Mouse (Mus musculus) heart, adult 18-20 months (tissue): ENCODE data around the gene Mfap3. TPM values are rescaled to one million over a fixed set of nuclear protein-coding genes. Genes with fewer than 3 reads are reported as not detected.
"Not testable (repeated sequence)": the region's sequence is repeated elsewhere in the genome, so short reads cannot be mapped to it uniquely, and the experiment has no call there.

Source experiments
- DNase-seq, 2 experiments: peaks; one replicate each; pipeline ENCODE4 v3.0.0; 2021 to 2022; ENCODE audit warnings: mixed read lengths in 1 of 2
- total RNA-seq, 2 experiments: library from RNA; stranded (reverse); gene quantifications; 2 replicates each; pipeline ENCODE4 v1.2.3; 2021

The Mfap3 gene
- total RNA-seq, 2 experiments from 2014 or later: 10.4 to 12.6 TPM

- DNase-seq: no peak
These were observed 10.6 kb downstream of the Mfap3 start for GRCm38 (mm10) chr11:57529111-57529510.

- DNase-seq: peak in 1 of 2 experiments; percentile 18
These were observed 13.0 kb downstream of the Mfap3 start for GRCm38 (mm10) chr11:57531300-57531950.

GRCm38 (mm10) chr11:57532306-57532705, 13.8 kb downstream of the Mfap3 start:
- DNase-seq: no peak

- no peak for DNase-seq
These were observed 17.4 kb downstream of the Mfap3 start for GRCm38 (mm10) chr11:57535912-57536311.

GRCm38 (mm10) chr11:57539841-57540418, 21.5 kb downstream of the Mfap3 start:
- DNase-seq: no peak

GRCm38 (mm10) chr11:57540681-57541080, 22.2 kb downstream of the Mfap3 start:
- DNase-seq: no peak

GRCm38 (mm10) chr11:57548618-57549550, 30.4 kb downstream of the Mfap3 start:
- DNase-seq: peak; percentile 63 to 91

GRCm38 (mm10) chr11:57550230-57550629, 31.8 kb downstream of the Mfap3 start:
- DNase-seq: no peak

- no peak for DNase-seq
These were observed 32.6 kb downstream of the Mfap3 start for GRCm38 (mm10) chr11:57551016-57551415.

GRCm38 (mm10) chr11:57553015-57553780, 34.7 kb downstream of the Mfap3 start:
- no peak for DNase-seq

GRCm38 (mm10) chr11:57557936-57558335, 39.5 kb downstream of the Mfap3 start:
- not testable (repeated sequence) for DNase-seq

GRCm38 (mm10) chr11:57564564-57564963, 46.1 kb downstream of the Mfap3 start:
- DNase-seq: no peak

- no peak for DNase-seq
These were observed 47.9 kb downstream of the Mfap3 start for GRCm38 (mm10) chr11:57566091-57567035.

GRCm38 (mm10) chr11:57568950-57569490, 50.6 kb downstream of the Mfap3 start:
- DNase-seq: no peak

- DNase-seq: no peak
These were observed 52.6 kb downstream of the Mfap3 start for GRCm38 (mm10) chr11:57571035-57571434.

GRCm38 (mm10) chr11:57573686-57574274, 55.3 kb downstream of the Mfap3 start:
- DNase-seq: no peak

GRCm38 (mm10) chr11:57576871-57577515, 58.5 kb downstream of the Mfap3 start:
- no peak for DNase-seq

GRCm38 (mm10) chr11:57582818-57583635, 64.6 kb downstream of the Mfap3 start:
- DNase-seq: no peak
